Mouse (Mus musculus) lung, embryonic 14.5 days (tissue): ENCODE measurements around the gene Catsperd. TPM values are rescaled to one million over a fixed set of nuclear protein-coding genes. Genes with fewer than 3 reads are reported as not detected.

Source experiments
- ATAC-seq: fragments of 200-750 bp; cut with Nextera tagmentation; 2 replicates; pipeline ENCODE4 v1.8.0; 2017; ENCODE audit warnings: mild to moderate bottlenecking, moderate TSS enrichment, moderate library complexity; ENCODE audit not compliant: insufficient read depth
- DNase-seq: peaks from one replicate; pipeline ENCODE4 v3.0.0-alpha.2; 2015
- H3K27ac ChIP-seq: fragments of 300-500 bp; sonication (generic); 2 replicates; pipeline ENCODE4 v1.5.1; 2014; ENCODE audit warnings: low read depth, mild to moderate bottlenecking, moderate library complexity
- H3K27me3 ChIP-seq: fragments of 300-500 bp; sonication (generic); 2 replicates; pipeline ENCODE4 v1.6.1; 2014; ENCODE audit warnings: low read length, control low read depth; ENCODE audit not compliant: insufficient read depth
- H3K36me3 ChIP-seq: fragments of 300-500 bp; sonication (generic); 2 replicates; pipeline ENCODE4 v1.6.1; 2014; ENCODE audit warnings: control low read depth; ENCODE audit not compliant: insufficient read depth
- H3K4me1 ChIP-seq: fragments of 300-500 bp; sonication (generic); 2 replicates; pipeline ENCODE4 v1.6.1; 2014; ENCODE audit warnings: antibody characterized with exemption, control low read depth; ENCODE audit not compliant: insufficient read depth
- H3K4me2 ChIP-seq: fragments of 300-500 bp; sonication (generic); 2 replicates; pipeline ENCODE4 v1.6.1; 2014; ENCODE audit warnings: mild to moderate bottlenecking
- H3K4me3 ChIP-seq: fragments of 300-500 bp; sonication (generic); 2 replicates; pipeline ENCODE4 v1.5.1; 2014; ENCODE audit warnings: low read depth, low read length
- H3K9ac ChIP-seq: fragments of 300-500 bp; sonication (generic); 2 replicates; pipeline ENCODE4 v1.6.1; 2014
- H3K9me3 ChIP-seq: fragments of 300-500 bp; sonication (generic); 2 replicates; pipeline ENCODE4 v1.6.1; 2016; ENCODE audit warnings: low read depth, low read length, control low read depth
- CTCF ChIP-seq: IDR thresholded peaks from 2 replicates; pipeline ENCODE4 v1.5.1; 2016; ENCODE audit warnings: antibody characterized with exemption, low read depth
- WGBS: fragments of 180-500 bp; shearing (Covaris S2); extraction: QIAGEN DNeasy Blood & Tissue Kit; methylation state at CpG from one replicate; pipeline ENCODE4 v1.1.7; 2014; 5-methylcytosine and 5-hydroxymethylcytosine counted together
- polyA plus RNA-seq: library from polyadenylated mRNA; unstranded; fragments of >200 nt; fragmentation: Nextera tagmentation; extraction: Ambion mirVana; gene quantifications from 2 replicates; pipeline ENCODE4 v1.2.1, GENCODE M21; 2014

Catsperd gene
- polyA plus RNA-seq, 1 experiment from 2014 or later, result 0.57 TPM

- Histone ChIP-seq H3K27me3 (no peaks in the 10 kb centered on the region), H3K27ac (no peak overlapping the region), H3K9me3 (no peaks in the 10 kb centered on the region), H3K4me1 (no peaks in the 10 kb centered on the region), H3K36me3 (peaks cover 95% of the 10 kb centered on the region), H3K4me3 (no peak overlapping the region), H3K9ac (no peak overlapping the region), H3K4me2 (no peak overlapping the region)
- DNase-seq, result no peak
- no peak for TF ChIP-seq CTCF
- 75% methylated on average over 4 of the region's 4 CpGs for WGBS
- no peak for ATAC-seq
These were observed 75.1 kb downstream of the Catsperd start for GRCm38 (mm10) chr17:56703038-56703437.

GRCm38 (mm10) chr17:56706515-56706914 lies 78.6 kb downstream of the Catsperd start:
- peaks cover 96% of the 10 kb centered on the region for H3K36me3 ChIP-seq
- 88% methylated on average over 1 of the region's 1 CpGs for WGBS
- H3K27ac ChIP-seq, result no peak overlapping the region
- TF ChIP-seq CTCF, result no peak
- ATAC-seq (no peak), DNase-seq (no peak)
- H3K4me3 ChIP-seq, result no peak overlapping the region
- H3K27me3 ChIP-seq, result no peaks in the 10 kb centered on the region
- H3K4me2 ChIP-seq, result no peak overlapping the region
- no peaks in the 10 kb centered on the region for H3K4me1 ChIP-seq
- H3K9me3 ChIP-seq, result no peaks in the 10 kb centered on the region
- no peak overlapping the region for H3K9ac ChIP-seq

GRCm38 (mm10) chr17:56708692-56709091 lies 80.7 kb downstream of the Catsperd start:
- TF ChIP-seq CTCF, result no peak
- H3K27ac ChIP-seq, result no peak overlapping the region
- no peak overlapping the region for H3K9ac ChIP-seq
- WGBS, result 83% methylated on average over 4 of the region's 4 CpGs
- DNase-seq (no peak), ATAC-seq (no peak)
- H3K36me3 ChIP-seq, result peaks cover 89% of the 10 kb centered on the region
- H3K4me2 ChIP-seq, result no peak overlapping the region
- H3K4me1 ChIP-seq, result no peaks in the 10 kb centered on the region
- H3K9me3 ChIP-seq, result no peaks in the 10 kb centered on the region
- no peaks in the 10 kb centered on the region for H3K27me3 ChIP-seq
- H3K4me3 ChIP-seq, result no peak overlapping the region

- Histone ChIP-seq H3K27me3 (no peaks in the 10 kb centered on the region), H3K27ac (no peak overlapping the region), H3K4me1 (no peaks in the 10 kb centered on the region), H3K36me3 (peaks cover 79% of the 10 kb centered on the region), H3K4me2 (no peak overlapping the region), H3K4me3 (no peak overlapping the region), H3K9me3 (no peaks in the 10 kb centered on the region), H3K9ac (no peak overlapping the region)
- ATAC-seq (no peak), DNase-seq (no peak)
- no peak for TF ChIP-seq CTCF
- 86% methylated on average over 3 of the region's 3 CpGs for WGBS
These were observed 81.8 kb downstream of the Catsperd start for GRCm38 (mm10) chr17:56709708-56710107.

Other genes with a start within 250 kb of the Catsperd start
- gene Ptprs, start 151.7 kb upstream of the Catsperd start, polyA plus RNA-seq, result 96.8 and 112 TPM in 2 replicates
- gene Znrf4, start 115.7 kb upstream of the Catsperd start, polyA plus RNA-seq, result not detected in 2 replicates
- gene Gm20219, start 73.8 kb upstream of the Catsperd start, polyA plus RNA-seq, result 1.4 and 1.6 TPM in 2 replicates
- 63.1 and 69.4 TPM in 2 replicates for gene Safb2, start 43.6 kb upstream of the Catsperd start, polyA plus RNA-seq
- 83.1 and 87.9 TPM in 2 replicates for gene Safb, start 43.3 kb upstream of the Catsperd start, polyA plus RNA-seq
- gene 2410015M20Rik, start 18.4 kb upstream of the Catsperd start, polyA plus RNA-seq, result 198 and 201 TPM in 2 replicates
- 2,014 and 2,172 TPM in 2 replicates for gene Rpl36, start 14.7 kb upstream of the Catsperd start, polyA plus RNA-seq
- 55.1 and 63.1 TPM in 2 replicates for gene Lonp1, start 1.3 kb upstream of the Catsperd start, polyA plus RNA-seq
- gene Ranbp3, start 45.2 kb downstream of the Catsperd start, polyA plus RNA-seq, result 93.8 and 105 TPM in 2 replicates
- gene Ndufa11, start 89.6 kb downstream of the Catsperd start, polyA plus RNA-seq, result 449 and 463 TPM in 2 replicates
- gene Vmac, start 89.9 kb downstream of the Catsperd start, polyA plus RNA-seq, result 18.5 and 19.6 TPM in 2 replicates
- 9.5 and 12.1 TPM in 2 replicates for gene Nrtn, start 129.4 kb downstream of the Catsperd start, polyA plus RNA-seq
- gene Dus3l, start 136.6 kb downstream of the Catsperd start, polyA plus RNA-seq, result 40.5 and 42.3 TPM in 2 replicates
- gene Prr22, start 142.1 kb downstream of the Catsperd start, polyA plus RNA-seq, result 1.2 and 1.4 TPM in 2 replicates
- gene Rfx2, start 202.9 kb downstream of the Catsperd start, polyA plus RNA-seq, result 4.3 and 4.8 TPM in 2 replicates
- not detected in 2 replicates for gene Acsbg2, start 246.3 kb downstream of the Catsperd start, polyA plus RNA-seq
- 0.34 and 0.45 TPM in 2 replicates for gene 1700061G19Rik, start 247.3 kb downstream of the Catsperd start, polyA plus RNA-seq